Mouse (Mus musculus) right cerebral cortex, postnatal 14 days (tissue): ENCODE data around the gene Mtr.

ENCODE experiments used
- DNase-seq: peaks from one replicate; pipeline ENCODE4 v3.0.0; 2022

Mtr gene

GRCm38 (mm10) chr13:12257391-12258380 is at the start of gene Mtr:
TSS of gene Mtr (minus strand) at chr13:12258113.
- peak; percentile 96 for DNase-seq

GRCm38 (mm10) chr13:12307286-12307685 is 49.4 kb upstream of the Mtr start:
- DNase-seq: no peak

GRCm38 (mm10) chr13:12305540-12305939 is 47.6 kb upstream of the Mtr start:
- no peak for DNase-seq

GRCm38 (mm10) chr13:12304991-12305390 is 47.1 kb upstream of the Mtr start:
- DNase-seq: no peak

- DNase-seq: no peak
These were observed 39.9 kb upstream of the Mtr start for GRCm38 (mm10) chr13:12297777-12298176.

- peak; percentile 38 for DNase-seq
These were observed 38.8 kb upstream of the Mtr start for GRCm38 (mm10) chr13:12296701-12297100.

GRCm38 (mm10) chr13:12293810-12294209 is 35.9 kb upstream of the Mtr start:
- DNase-seq: no peak

- no peak for DNase-seq
These were observed 32.8 kb upstream of the Mtr start for GRCm38 (mm10) chr13:12290700-12291099.

- no peak for DNase-seq
These were observed 26.6 kb upstream of the Mtr start for GRCm38 (mm10) chr13:12284528-12284927.

- DNase-seq: no peak
These were observed 25.9 kb upstream of the Mtr start for GRCm38 (mm10) chr13:12283826-12284225.

- no peak for DNase-seq
These were observed 16.8 kb upstream of the Mtr start for GRCm38 (mm10) chr13:12274721-12275120.

- DNase-seq: no peak
These were observed 16.3 kb upstream of the Mtr start for GRCm38 (mm10) chr13:12274220-12274619.

GRCm38 (mm10) chr13:12272953-12273352 is 15.0 kb upstream of the Mtr start:
- DNase-seq: no peak

- no peak for DNase-seq
These were observed 10.1 kb upstream of the Mtr start for GRCm38 (mm10) chr13:12267971-12268370.

- DNase-seq: no peak
These were observed 9.2 kb upstream of the Mtr start for GRCm38 (mm10) chr13:12267097-12267496.

GRCm38 (mm10) chr13:12263996-12264395 is 6.1 kb upstream of the Mtr start:
- DNase-seq: no peak

- DNase-seq: no peak
These were observed 3.6 kb upstream of the Mtr start for GRCm38 (mm10) chr13:12261505-12261904.

- DNase-seq: no peak
These were observed 982 bp downstream of the Mtr start for GRCm38 (mm10) chr13:12256871-12257390.

- DNase-seq: no peak
These were observed 1.8 kb downstream of the Mtr start for GRCm38 (mm10) chr13:12255911-12256705.

GRCm38 (mm10) chr13:12250496-12250895 is 7.4 kb downstream of the Mtr start:
- no peak for DNase-seq

GRCm38 (mm10) chr13:12249195-12249898 is 8.6 kb downstream of the Mtr start:
- DNase-seq: no peak

- no peak for DNase-seq
These were observed 12.0 kb downstream of the Mtr start for GRCm38 (mm10) chr13:12245938-12246337.

GRCm38 (mm10) chr13:12243991-12244390 is 13.9 kb downstream of the Mtr start:
- DNase-seq: no peak
